Mouse (Mus musculus) right cerebral cortex, postnatal 25 days (tissue): ENCODE measurements around the gene Mpv17.
A peak's percentile ranks its signal among the peaks of the same experiment; 100 is the strongest.

Experiments
- DNase-seq: peaks from one replicate; pipeline ENCODE4 v3.0.0; 2022

Gene Mpv17

GRCm38 (mm10) chr5:31181183-31181770 is 27.2 kb upstream of the Mpv17 start:
- no peak for DNase-seq

- DNase-seq, result peak; percentile 96
These were observed 25.9 kb upstream of the Mpv17 start, which contains the start of the genes Gm29609 and Gtf3c2 for GRCm38 (mm10) chr5:31179766-31180630. Gm29609 (minus strand) TSS chr5:31179911. Gtf3c2 (minus strand) TSS chr5:31180144.

- DNase-seq, result no peak
These were observed 25.3 kb upstream of the Mpv17 start for GRCm38 (mm10) chr5:31179301-31179765.

- DNase-seq, result no peak
These were observed 14.6 kb upstream of the Mpv17 start for GRCm38 (mm10) chr5:31168630-31169029.

GRCm38 (mm10) chr5:31164878-31165277 is 10.8 kb upstream of the Mpv17 start:
- no peak for DNase-seq

GRCm38 (mm10) chr5:31162462-31162861 is 8.4 kb upstream of the Mpv17 start:
- no peak for DNase-seq

- no peak for DNase-seq
These were observed 417 bp downstream of the Mpv17 start for GRCm38 (mm10) chr5:31153516-31154151.

GRCm38 (mm10) chr5:31151746-31152145 is 2.3 kb downstream of the Mpv17 start:
- DNase-seq, result no peak

- DNase-seq, result no peak
These were observed 4.3 kb downstream of the Mpv17 start for GRCm38 (mm10) chr5:31149781-31150180.

- no peak for DNase-seq
These were observed 15.1 kb downstream of the Mpv17 start for GRCm38 (mm10) chr5:31138968-31139425.

GRCm38 (mm10) chr5:31138241-31138967 is 15.6 kb downstream of the Mpv17 start, which contains the start of gene Ucn:
Ucn (minus strand) TSS chr5:31138829.
- no peak for DNase-seq

GRCm38 (mm10) chr5:31137658-31138057 is 16.4 kb downstream of the Mpv17 start:
- DNase-seq, result no peak

GRCm38 (mm10) chr5:31136730-31137424 is 17.2 kb downstream of the Mpv17 start:
- no peak for DNase-seq

- DNase-seq, result no peak
These were observed 28.0 kb downstream of the Mpv17 start for GRCm38 (mm10) chr5:31126050-31126449.

- no peak for DNase-seq
These were observed 30.6 kb downstream of the Mpv17 start for GRCm38 (mm10) chr5:31123481-31123880.

- peak; percentile 35 for DNase-seq
These were observed 32.9 kb downstream of the Mpv17 start for GRCm38 (mm10) chr5:31121111-31121510.

- no peak for DNase-seq
These were observed 37.1 kb downstream of the Mpv17 start for GRCm38 (mm10) chr5:31116912-31117311.

GRCm38 (mm10) chr5:31116354-31116753 is 37.7 kb downstream of the Mpv17 start, which contains the start of gene Trim54:
Trim54 (plus strand) TSS chr5:31116712.
- no peak for DNase-seq

GRCm38 (mm10) chr5:31110781-31111180 is 43.3 kb downstream of the Mpv17 start:
- DNase-seq, result no peak

- DNase-seq, result no peak
These were observed 46.0 kb downstream of the Mpv17 start, which contains the start of gene Slc30a3 for GRCm38 (mm10) chr5:31108000-31108490. Slc30a3 (minus strand) TSS chr5:31108237.

- no peak for DNase-seq
These were observed 48.2 kb downstream of the Mpv17 start, which contains the start of gene Dnajc5g for GRCm38 (mm10) chr5:31105814-31106335. Dnajc5g (plus strand) TSS chr5:31106285.
